Comparison of ENCODE assay signal across 10 mouse cellular contexts in genomic region chr1:59321880-59322836, GRCm38 (mm10).
A peak's percentile ranks its signal among the peaks of the same experiment; 100 is the strongest.
DNase-seq lines count a peak whose midpoint lies in the region; ATAC-seq lines count a peak whose summit lies in the region.
"Had no signal": no experiment of that assay in that cellular context is flagged by ENCODE, and none has a peak within 500 bp of the region (broad histone marks: within the 10 kb centered on the region; RNA-seq: fewer than 3 reads in every experiment).

No protein-coding gene starts in this region.

- 63% methylated on average over 9 of the region's 9 CpGs for WGBS in liver, embryonic 13.5 days (ENCODE audit: insufficient replicate concordance)

- H3K4me1 ChIP-seq in liver, embryonic 13.5 days (replicated peaks), result peaks cover 21% of the 10 kb centered on the region

- no peaks in the 10 kb centered on the region for H3K27me3 ChIP-seq in liver, embryonic 13.5 days

- H3K27ac ChIP-seq in liver, embryonic 13.5 days, result peak overlapping the region; percentile 63

- no peaks in the 10 kb centered on the region for H3K9me3 ChIP-seq in liver, embryonic 13.5 days (replicated peaks)

- H3K36me3 ChIP-seq in liver, embryonic 13.5 days, result no peaks in the 10 kb centered on the region

- DNase-seq in heart, adult 11 months, result peak; percentile 82
- DNase-seq in heart, postnatal 36 days, result no peak
- DNase-seq in ZHBTc4 (ENCODE audit: low read depth, low spot score), result peak; percentile 45
- DNase-seq in kidney, adult 18-20 months, result peak; percentile 50
- no peak for DNase-seq in liver, embryonic 13.5 days
- no peak for DNase-seq in adrenal gland, postnatal 4 days (ENCODE audit: low spot score in 2 of 2)
- DNase-seq in layer of hippocampus, postnatal 14 days (ENCODE audit: low spot score in 2 of 2), result no peak
- DNase-seq in natural killer cell, adult 2 months (ENCODE audit: low spot score in 2 of 2), result no peak
- DNase-seq: B cell, adult 2 months had no signal

- H3K4me3 ChIP-seq in liver, embryonic 13.5 days (replicated peaks), result no peak overlapping the region
- H3K4me3 ChIP-seq: erythroblast, embryonic 14.5 days had no signal

- peak; percentile 60 for ATAC-seq in liver, embryonic 13.5 days (ENCODE audit: low read depth)

- no peak overlapping the region for H3K4me2 ChIP-seq in liver, embryonic 13.5 days

- no peak overlapping the region for H3K9ac ChIP-seq in liver, embryonic 13.5 days

- intact Hi-C loops in heart, postnatal 36 days (cut with DNase I), result no loop called here

Comparison
In these comparisons a context has a peak if more than half of its experiments do, and no peak if none do; other contexts are left out.
1. DNase-seq: peak in heart, adult 11 months (single experiment), ZHBTc4 (single experiment) and kidney, adult 18-20 months (single experiment); none in heart, postnatal 36 days (0 of 2), liver, embryonic 13.5 days (single experiment), adrenal gland, postnatal 4 days (0 of 2), layer of hippocampus, postnatal 14 days (0 of 2) and natural killer cell, adult 2 months (0 of 2).